Mouse (Mus musculus) lung, embryonic 16.5 days (tissue): ENCODE results near the gene Ercc1. TPM values are rescaled to one million over a fixed set of nuclear protein-coding genes. Genes with fewer than 3 reads are reported as not detected.

Source experiments
- ATAC-seq: fragments of 200-750 bp; cut with Nextera tagmentation; 2 replicates; pipeline ENCODE4 v1.8.0; 2017; ENCODE audit warnings: low read depth, mild to moderate bottlenecking, moderate library complexity
- H3K27ac ChIP-seq: fragments of 300-500 bp; sonication (generic); 2 replicates; pipeline ENCODE4 v1.5.1; 2014; ENCODE audit warnings: mild to moderate bottlenecking, control low read depth, low read length
- H3K27me3 ChIP-seq: fragments of 300-500 bp; sonication (generic); 2 replicates; pipeline ENCODE4 v1.6.1; 2014; ENCODE audit warnings: low read depth, low read length, mixed read lengths; ENCODE audit not compliant: control insufficient read depth, insufficient read depth
- H3K36me3 ChIP-seq: fragments of 300-500 bp; sonication (generic); 2 replicates; pipeline ENCODE4 v1.6.1; 2014; ENCODE audit warnings: low read length; ENCODE audit not compliant: control insufficient read depth, insufficient read depth
- H3K4me1 ChIP-seq: fragments of 300-500 bp; sonication (generic); replicated peaks from 2 replicates; pipeline ENCODE4 v1.6.1; 2014; ENCODE audit warnings: low read length, mixed read lengths; ENCODE audit not compliant: control insufficient read depth, insufficient read depth
- H3K4me2 ChIP-seq: fragments of 300-500 bp; sonication (generic); 2 replicates; pipeline ENCODE4 v1.6.1; 2014; ENCODE audit warnings: low read depth, low read length, control low read depth
- H3K4me3 ChIP-seq: fragments of 300-500 bp; sonication (generic); 2 replicates; pipeline ENCODE4 v1.5.1; 2014; ENCODE audit warnings: mild to moderate bottlenecking, low read length, control low read depth
- H3K9ac ChIP-seq: fragments of 300-500 bp; sonication (generic); 2 replicates; pipeline ENCODE4 v1.6.1; 2014; ENCODE audit warnings: low read length, control low read depth
- H3K9me3 ChIP-seq: fragments of 300-500 bp; sonication (generic); 2 replicates; pipeline ENCODE4 v1.6.1; 2016; ENCODE audit warnings: low read length; ENCODE audit not compliant: control insufficient read depth
- WGBS: fragments of 180-500 bp; shearing (Covaris S2); extraction: QIAGEN DNeasy Blood & Tissue Kit; methylation state at CpG from one replicate; pipeline ENCODE4 v1.1.7; 2014; 5-methylcytosine and 5-hydroxymethylcytosine counted together
- polyA plus RNA-seq: library from polyadenylated mRNA; unstranded; fragments of >200 nt; fragmentation: Nextera tagmentation; extraction: Ambion mirVana; gene quantifications from 2 replicates; pipeline ENCODE4 v1.2.1, GENCODE M21; 2015

Gene Ercc1
- polyA plus RNA-seq, 1 experiment from 2014 or later: 79.9 TPM

DNA sequence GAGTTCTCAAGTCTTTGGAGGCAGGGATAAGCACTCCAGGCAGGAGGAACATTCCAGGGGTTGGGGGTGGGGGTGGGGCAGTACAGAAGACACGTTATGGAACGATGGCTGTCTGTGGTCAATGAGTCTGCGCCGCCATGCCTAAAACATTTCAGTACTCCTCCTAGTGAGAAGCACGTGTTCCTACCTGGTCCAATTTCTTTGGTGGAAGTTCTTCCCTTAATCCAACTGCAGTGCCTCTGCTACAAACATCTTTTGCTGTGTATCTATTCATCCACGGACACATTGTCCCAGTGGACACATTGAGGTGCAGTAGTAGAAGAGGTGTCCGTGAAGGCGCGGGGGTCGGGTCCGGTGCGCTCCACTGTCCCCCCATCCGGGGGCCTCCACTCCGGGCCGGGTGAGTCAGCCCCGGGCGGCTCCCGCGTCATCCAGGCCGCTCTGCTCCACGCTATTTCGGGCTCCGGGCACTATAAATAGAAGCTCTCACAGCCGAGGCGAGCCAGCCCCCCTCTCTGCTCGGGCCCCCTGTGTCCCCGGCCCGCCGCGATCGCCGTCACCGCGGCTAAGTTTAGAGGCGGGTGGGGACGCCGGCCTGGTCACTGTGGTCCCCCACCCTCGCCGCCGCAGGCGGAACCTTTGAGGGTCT lies 2.7 kb upstream of the Ercc1 start:
- H3K27ac ChIP-seq: peak overlapping the region; percentile 45; the same call in 1 of the 2 replicates
- H3K27me3 ChIP-seq: peaks cover 11% of the 10 kb centered on the region
- peak overlapping the region; percentile 94 for H3K4me2 ChIP-seq
- no peaks in the 10 kb centered on the region for H3K9me3 ChIP-seq
- peak overlapping the region; percentile 67 for H3K9ac ChIP-seq
- H3K4me1 ChIP-seq: peaks cover 31% of the 10 kb centered on the region
- H3K4me3 ChIP-seq: peak overlapping the region; percentile 55
- peak; percentile 15; the same call in 1 of the 2 replicates for ATAC-seq
- under 1% methylated on average over 41 of the region's 41 CpGs for WGBS
- H3K36me3 ChIP-seq: no peaks in the 10 kb centered on the region

DNA sequence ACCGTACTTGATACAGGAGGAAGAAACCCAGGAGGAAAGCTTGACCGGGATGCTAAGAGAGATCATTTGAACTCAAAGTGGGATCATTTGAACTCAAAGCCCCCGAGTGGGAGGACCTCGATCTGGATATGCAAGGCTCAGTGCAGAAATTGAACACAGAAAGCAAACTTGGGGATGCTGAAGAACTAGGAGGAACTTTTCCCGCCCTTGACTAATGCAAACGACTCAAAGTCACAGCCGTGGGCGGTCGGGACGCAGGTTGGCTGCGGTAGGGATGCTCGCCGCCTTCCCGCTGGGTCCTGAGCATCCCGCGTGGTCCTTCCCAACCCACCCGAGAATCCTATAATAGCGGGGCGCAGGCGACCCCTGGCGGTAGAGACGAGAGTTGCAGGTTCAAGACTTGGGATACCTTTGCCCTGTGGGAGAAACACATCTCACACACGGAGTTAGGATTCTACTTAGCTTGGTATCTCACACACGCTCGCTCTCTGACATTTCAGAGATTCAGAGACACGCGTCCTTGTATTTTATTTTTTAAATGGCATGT lies 2.0 kb upstream of the Ercc1 start:
- ATAC-seq: no peak
- Histone ChIP-seq H3K9ac (peak overlapping the region; percentile 67), H3K4me1 (peaks cover 31% of the 10 kb centered on the region), H3K9me3 (no peaks in the 10 kb centered on the region), H3K4me2 (peak overlapping the region; percentile 94), H3K27ac (peak overlapping the region; percentile 45; the same call in 1 of the 2 replicates), H3K27me3 (peaks cover 11% of the 10 kb centered on the region), H3K36me3 (no peaks in the 10 kb centered on the region), H3K4me3 (peak overlapping the region; percentile 55)
- 0% methylated on average over 27 of the region's 27 CpGs for WGBS

DNA sequence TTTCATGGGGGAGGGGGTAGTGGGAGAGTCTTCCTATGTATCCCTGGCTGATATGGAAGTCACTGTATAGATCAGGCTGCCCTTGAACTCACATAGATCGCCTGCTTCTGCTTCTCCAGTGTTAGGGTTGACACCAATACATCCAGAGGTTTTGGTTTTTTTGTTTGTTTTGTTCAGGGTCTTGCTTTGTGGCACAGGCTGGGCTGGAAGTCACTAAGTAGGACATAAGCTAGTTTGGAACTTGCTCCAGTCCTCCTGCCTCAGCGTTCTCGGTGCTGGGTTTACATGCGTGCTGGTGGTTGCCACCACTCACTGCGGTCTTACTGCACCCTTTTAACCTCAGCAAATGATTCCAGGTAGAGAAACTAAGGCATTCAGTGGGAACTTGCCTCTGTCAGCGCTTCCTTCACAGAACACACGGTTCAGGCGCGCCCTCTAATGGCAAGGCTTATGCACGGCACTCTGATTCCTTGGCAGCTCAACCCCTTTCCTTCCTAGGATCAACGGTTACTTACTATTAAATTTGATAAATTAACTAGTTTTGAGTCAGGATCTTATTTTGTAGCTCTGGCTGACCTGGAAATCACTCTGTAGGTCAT lies 1.3 kb upstream of the Ercc1 start:
- no peak overlapping the region for H3K4me3 ChIP-seq
- H3K27ac ChIP-seq: no peak overlapping the region
- H3K9me3 ChIP-seq: no peaks in the 10 kb centered on the region
- no peak for ATAC-seq
- peaks cover 11% of the 10 kb centered on the region for H3K27me3 ChIP-seq
- WGBS: 1% methylated on average over 11 of the region's 11 CpGs
- H3K4me2 ChIP-seq: peak overlapping the region; percentile 94; the same call in 1 of the 2 replicates
- peaks cover 31% of the 10 kb centered on the region for H3K4me1 ChIP-seq
- H3K36me3 ChIP-seq: peaks cover under 1% of the 10 kb centered on the region; the same call in 1 of the 2 replicates
- no peak overlapping the region for H3K9ac ChIP-seq

DNA sequence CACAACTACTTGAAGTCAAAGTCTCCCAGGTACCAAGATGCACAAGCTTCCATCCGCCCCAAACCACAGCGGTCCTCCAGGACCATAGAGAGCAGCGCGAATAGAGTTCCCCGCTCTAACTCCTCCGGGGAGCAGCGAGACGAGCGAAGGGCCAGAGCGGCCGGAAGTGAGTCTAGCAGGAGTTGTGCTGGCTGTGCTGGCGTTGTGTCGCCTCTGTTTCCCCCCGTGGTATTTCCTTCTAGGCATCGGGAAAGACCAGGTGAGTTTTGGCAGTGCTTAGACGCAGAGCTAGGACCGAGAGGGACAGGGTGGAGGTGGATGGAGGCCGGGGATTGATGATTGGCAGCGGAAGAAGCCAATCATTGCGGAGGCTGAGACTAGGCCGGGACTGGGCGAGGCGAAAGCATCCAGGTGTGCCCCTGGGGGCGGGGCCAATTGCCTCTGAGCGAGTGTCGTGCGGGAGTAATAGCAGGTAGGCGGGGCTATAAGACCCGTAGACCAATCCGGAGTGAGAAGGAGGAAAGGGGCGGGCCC lies 427 bp downstream of the Ercc1 start:
- H3K9ac ChIP-seq: peak overlapping the region; percentile 86
- no peaks in the 10 kb centered on the region for H3K9me3 ChIP-seq
- WGBS: 0% methylated on average over 31 of the region's 31 CpGs
- H3K4me3 ChIP-seq: peak overlapping the region; percentile 87
- peaks cover 9% of the 10 kb centered on the region; the same call in 1 of the 2 replicates for H3K36me3 ChIP-seq
- H3K4me1 ChIP-seq: peaks cover 28% of the 10 kb centered on the region
- peaks cover 11% of the 10 kb centered on the region for H3K27me3 ChIP-seq
- peak overlapping the region; percentile 91 for H3K4me2 ChIP-seq
- ATAC-seq: peak; percentile 93
- H3K27ac ChIP-seq: peak overlapping the region; percentile 94

DNA sequence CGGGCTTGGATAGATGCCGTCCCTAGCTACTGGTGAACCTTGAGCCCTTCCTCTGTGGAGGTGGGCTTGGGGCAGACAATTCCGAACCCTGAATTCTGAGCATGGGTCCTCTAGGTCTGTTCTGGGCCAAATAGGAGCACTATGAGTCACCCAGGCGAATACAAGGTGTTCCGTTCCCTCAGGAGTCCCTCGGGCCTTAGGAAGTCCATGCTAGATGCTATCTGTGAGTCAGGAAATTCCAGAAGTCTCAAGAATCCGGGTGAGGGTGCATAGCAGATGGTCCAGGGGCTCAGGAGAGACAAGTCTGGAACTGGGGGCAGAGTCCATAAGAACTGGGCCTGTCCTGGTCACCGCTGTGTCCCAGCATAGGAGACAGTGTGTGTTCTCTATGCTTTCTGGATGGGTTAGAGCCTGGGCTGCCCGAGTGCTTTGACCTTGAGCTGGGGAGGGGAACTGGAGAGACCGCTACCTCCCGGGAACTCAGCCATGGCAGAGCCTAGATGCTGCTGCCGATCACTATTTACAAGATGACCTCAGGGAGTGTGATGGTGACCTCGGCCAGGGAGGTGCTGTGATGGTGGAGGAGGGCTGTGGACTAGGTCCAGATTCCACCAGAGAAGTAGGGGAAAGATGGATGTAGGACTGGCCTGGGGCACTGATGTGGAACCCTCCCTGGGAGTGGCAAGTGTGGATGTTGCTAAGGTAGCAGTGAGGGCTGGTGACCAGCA lies 4.8 kb downstream of the Ercc1 start:
- Histone ChIP-seq H3K4me2 (no peak overlapping the region), H3K9me3 (no peaks in the 10 kb centered on the region), H3K4me3 (no peak overlapping the region), H3K27me3 (no peaks in the 10 kb centered on the region), H3K36me3 (peaks cover 24% of the 10 kb centered on the region), H3K27ac (no peak overlapping the region), H3K4me1 (peaks cover 9% of the 10 kb centered on the region), H3K9ac (no peak overlapping the region)
- no peak for ATAC-seq
- WGBS: 81% methylated on average over 13 of the region's 13 CpGs

DNA sequence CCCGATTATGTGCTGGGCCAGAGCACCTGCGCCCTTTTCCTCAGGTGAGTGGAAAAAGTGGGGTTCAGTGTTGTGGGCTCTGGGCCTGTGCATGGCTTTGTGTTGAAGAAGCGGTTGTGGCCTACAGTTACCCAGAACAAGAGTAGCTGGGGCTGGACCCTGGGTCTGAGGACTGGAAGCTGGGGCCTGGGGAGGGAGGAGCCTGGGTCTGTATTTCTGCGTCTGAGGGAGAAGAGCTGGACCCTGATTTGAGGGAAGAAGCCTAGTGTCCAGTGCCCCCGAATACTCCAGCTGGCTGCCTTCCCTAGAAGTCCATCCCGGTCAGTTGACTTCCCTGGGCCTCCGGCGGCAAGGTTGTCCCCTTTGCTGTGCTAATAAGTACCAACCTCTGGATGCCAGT lies 5.6 kb downstream of the Ercc1 start:
- no peak for ATAC-seq
- Histone ChIP-seq H3K4me3 (no peak overlapping the region), H3K27ac (no peak overlapping the region), H3K36me3 (peaks cover 24% of the 10 kb centered on the region), H3K27me3 (no peaks in the 10 kb centered on the region), H3K9me3 (no peaks in the 10 kb centered on the region), H3K4me1 (peaks cover 5% of the 10 kb centered on the region), H3K4me2 (no peak overlapping the region), H3K9ac (no peak overlapping the region)
- WGBS: 95% methylated on average over 8 of the region's 8 CpGs

DNA sequence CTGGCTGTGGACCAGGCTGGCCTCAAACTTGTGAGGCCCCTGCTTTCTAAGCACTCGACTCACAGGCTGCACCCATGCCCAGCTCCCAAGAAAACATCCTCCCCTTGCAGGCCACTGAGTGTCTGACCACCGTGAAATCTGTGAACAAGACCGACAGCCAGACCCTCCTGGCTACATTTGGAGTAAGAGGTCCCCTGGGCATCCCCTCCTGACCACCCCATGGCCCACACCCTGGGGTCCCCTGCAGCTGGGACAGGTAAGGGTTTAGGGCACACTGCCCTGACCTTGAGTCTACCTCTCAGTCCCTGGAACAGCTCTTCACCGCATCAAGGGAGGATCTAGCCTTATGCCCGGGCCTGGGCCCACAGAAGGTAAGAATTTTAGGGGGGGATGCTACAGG lies 10.4 kb downstream of the Ercc1 start:
- H3K36me3 ChIP-seq: peaks cover 18% of the 10 kb centered on the region
- no peak overlapping the region for H3K9ac ChIP-seq
- 87% methylated on average over 5 of the region's 5 CpGs for WGBS

DNA sequence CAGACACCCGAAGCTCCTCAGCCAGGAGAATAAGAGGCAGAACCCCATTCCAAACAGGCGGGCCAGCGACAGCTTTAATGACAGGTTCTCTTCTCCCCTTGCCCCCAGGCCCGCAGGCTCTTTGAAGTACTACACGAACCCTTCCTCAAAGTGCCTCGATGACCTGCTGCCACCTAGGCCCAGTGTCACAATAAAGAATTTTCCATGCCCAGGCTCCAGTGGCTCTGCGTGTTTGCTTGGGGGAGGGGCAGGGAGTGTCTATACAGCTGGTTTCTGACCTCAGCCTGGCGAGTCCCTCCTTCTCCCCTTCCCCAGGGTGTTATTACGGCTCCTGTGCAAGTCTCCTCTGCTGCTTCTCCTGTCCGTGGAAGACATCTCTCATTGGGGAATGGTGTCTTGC lies 11.7 kb downstream of the Ercc1 start:
- WGBS: 75% methylated on average over 10 of the region's 10 CpGs
- H3K9me3 ChIP-seq: no peaks in the 10 kb centered on the region
- H3K9ac ChIP-seq: no peak overlapping the region
- no peak overlapping the region for H3K4me2 ChIP-seq
- peaks cover 14% of the 10 kb centered on the region for H3K36me3 ChIP-seq
- H3K4me3 ChIP-seq: no peak overlapping the region
- H3K4me1 ChIP-seq: peaks cover 3% of the 10 kb centered on the region
- ATAC-seq: no peak
- no peaks in the 10 kb centered on the region for H3K27me3 ChIP-seq
- no peak overlapping the region for H3K27ac ChIP-seq

More for the DNA sequence above, 10.4 kb downstream of the Ercc1 start:
- Histone ChIP-seq H3K27me3 (no peaks in the 10 kb centered on the region), H3K27ac (no peak overlapping the region), H3K4me2 (no peak overlapping the region), H3K4me3 (no peak overlapping the region), H3K4me1 (peaks cover 2% of the 10 kb centered on the region; the same call in 1 of the 2 replicates), H3K9me3 (no peaks in the 10 kb centered on the region)
- ATAC-seq: no peak
